Mouse (Mus musculus): ENCODE results near the gene Snx32. TPM values are rescaled to one million over a fixed set of nuclear protein-coding genes. Genes with fewer than 3 reads are reported as not detected.

Gene Snx32
- total RNA-seq, 2 experiments from 2014 or later = 11.1 to 12.1 TPM

GRCm38 (mm10) chr19:5457746-5458442 lies 52.4 kb downstream of the Snx32 start, which contains the start of gene Ccdc85b:
Ccdc85b (minus strand) TSS chr19:5457894.
- peak in 1 of 2 experiments; percentile 42 for DNase-seq

GRCm38 (mm10) chr19:5456922-5457745 lies 53.2 kb downstream of the Snx32 start:
- peak; percentile 96 to 98 for DNase-seq

GRCm38 (mm10) chr19:5456241-5456921 lies 54.0 kb downstream of the Snx32 start:
- peak; percentile 25 to 45 for DNase-seq

GRCm38 (mm10) chr19:5455568-5455967 lies 54.8 kb downstream of the Snx32 start:
- DNase-seq = no peak

- DNase-seq = no peak
Observed at GRCm38 (mm10) chr19:5455037-5455436, 55.3 kb downstream of the Snx32 start.

GRCm38 (mm10) chr19:5451766-5452165 lies 58.6 kb downstream of the Snx32 start:
- DNase-seq = no peak

GRCm38 (mm10) chr19:5449673-5450072 lies 60.7 kb downstream of the Snx32 start:
- DNase-seq = no peak

GRCm38 (mm10) chr19:5448354-5449150 lies 61.8 kb downstream of the Snx32 start:
- DNase-seq = peak; percentile 64 to 69

GRCm38 (mm10) chr19:5447515-5448353 lies 62.6 kb downstream of the Snx32 start, which contains the start of gene Fosl1:
Fosl1 (plus strand) TSS chr19:5447547.
- DNase-seq = peak; percentile 77 to 85

- DNase-seq = no peak
Observed at GRCm38 (mm10) chr19:5445747-5446146, 64.6 kb downstream of the Snx32 start.

GRCm38 (mm10) chr19:5444954-5445353 lies 65.4 kb downstream of the Snx32 start:
- no peak for DNase-seq

GRCm38 (mm10) chr19:5444371-5444908 lies 65.9 kb downstream of the Snx32 start:
- DNase-seq = no peak

Other genes starting within 250 kb of the Snx32 start
- 10 to 100 TPM; 15.6 to 23.6 TPM for gene Pacs1, start 237.4 kb downstream of the Snx32 start, total RNA-seq (2021)
- gene Sf3b2, start 215.1 kb downstream of the Snx32 start, total RNA-seq (2021) = 100 to 1,000 TPM; 165 to 171 TPM
- not detected for gene Gal3st3, start 212.2 kb downstream of the Snx32 start, total RNA-seq (2021)
- not detected for gene Catsper1, start 174.8 kb downstream of the Snx32 start, total RNA-seq (2021)
- 1 to 10 TPM; 2.1 to 2.5 TPM for gene Cst6, start 161.0 kb downstream of the Snx32 start, total RNA-seq (2021)
- 10 to 100 TPM; 24.4 to 26.1 TPM for gene Eif1ad, start 143.8 kb downstream of the Snx32 start, total RNA-seq (2021)
- 100 to 1,000 TPM; 152 to 165 TPM for gene Banf1, start 143.4 kb downstream of the Snx32 start, total RNA-seq (2021)
- 10 to 100 TPM; 79.1 to 86.5 TPM for gene Sart1, start 121.8 kb downstream of the Snx32 start, total RNA-seq (2021)
- not detected for gene Tsga10ip, start 108.0 kb downstream of the Snx32 start, total RNA-seq (2021)
- gene Drap1, start 85.6 kb downstream of the Snx32 start, total RNA-seq (2021) = 100 to 1,000 TPM; 250 to 263 TPM
- 10 to 100 TPM; 43.7 to 50.6 TPM for gene AI837181, start 85.4 kb downstream of the Snx32 start, total RNA-seq (2021)
- gene Fosl1, start 63.0 kb downstream of the Snx32 start, total RNA-seq (2021) = 1 to 10 TPM in 1 of 2 experiments, not detected in 1; 5.3 TPM
- gene Ccdc85b, start 52.6 kb downstream of the Snx32 start, total RNA-seq (2021) = 1 to 10 TPM; 7.9 to 8.3 TPM
- gene Fibp, start 49.9 kb downstream of the Snx32 start, total RNA-seq (2021) = 10 to 100 TPM; 89.1 to 95.3 TPM
- gene Ctsw, start 42.0 kb downstream of the Snx32 start, total RNA-seq (2021) = under 1 TPM in 1 of 2 experiments, not detected in 1; 0.26 TPM
- 10 to 100 TPM; 50.2 to 87.9 TPM for gene Efemp2, start 36.6 kb downstream of the Snx32 start, total RNA-seq (2021)
- gene Mus81, start 22.1 kb downstream of the Snx32 start, total RNA-seq (2021) = 10 to 100 TPM; 23.1 to 30.7 TPM
- gene Cfl1, start 20.1 kb downstream of the Snx32 start, total RNA-seq (2021) = 100 to 1,000 TPM; 659 to 740 TPM
- gene 1700020D05Rik, start 6.8 kb downstream of the Snx32 start, total RNA-seq (2021) = 1 to 10 TPM; 1.0 to 1.5 TPM
- not detected for gene Ovol1, start 50.1 kb upstream of the Snx32 start, total RNA-seq (2021)
- 1 to 10 TPM; 7.8 to 8.3 TPM for gene Ap5b1, start 57.5 kb upstream of the Snx32 start, total RNA-seq (2021)
- 100 to 1,000 TPM; 124 to 139 TPM for gene Rnaseh2c, start 91.3 kb upstream of the Snx32 start, total RNA-seq (2021)
- 10 to 100 TPM; 66.2 to 68.2 TPM for gene Kat5, start 99.7 kb upstream of the Snx32 start, total RNA-seq (2021)
- 10 to 100 TPM; 85.7 to 86.4 TPM for gene Rela, start 126.9 kb upstream of the Snx32 start, total RNA-seq (2021)
- 10 to 100 TPM; 40.5 to 57.2 TPM for gene Sipa1, start 153.2 kb upstream of the Snx32 start, total RNA-seq (2021)
- 10 to 100 TPM; 44.7 to 45.8 TPM for gene Map3k11, start 178.2 kb upstream of the Snx32 start, total RNA-seq (2021)
- 100 to 1,000 TPM in 1 of 2 experiments, 10 to 100 TPM in 1; 89.5 to 108 TPM for gene Pcnx3, start 178.4 kb upstream of the Snx32 start, total RNA-seq (2021)
- gene Kcnk7, start 193.8 kb upstream of the Snx32 start, total RNA-seq (2021) = not detected
- gene Ehbp1l1, start 215.8 kb upstream of the Snx32 start, total RNA-seq (2021) = 10 to 100 TPM; 30.8 to 38.3 TPM
- 10 to 100 TPM; 41.4 to 66.5 TPM for gene Fam89b, start 219.1 kb upstream of the Snx32 start, total RNA-seq (2021)
- gene Ltbp3, start 230.4 kb upstream of the Snx32 start, total RNA-seq (2021) = 100 to 1,000 TPM; 222 to 305 TPM

Measured in adrenal gland, postnatal 36 days (tissue).